Mouse (Mus musculus): ENCODE data around the gene Gm7271. TPM values are rescaled to one million over a fixed set of nuclear protein-coding genes. Genes with fewer than 3 reads are reported as not detected.

Gene Gm7271
- polyA plus RNA-seq (2014; fragmentation: Nextera tagmentation; extraction: Ambion mirVana): not detected in 2 replicates

DNA sequence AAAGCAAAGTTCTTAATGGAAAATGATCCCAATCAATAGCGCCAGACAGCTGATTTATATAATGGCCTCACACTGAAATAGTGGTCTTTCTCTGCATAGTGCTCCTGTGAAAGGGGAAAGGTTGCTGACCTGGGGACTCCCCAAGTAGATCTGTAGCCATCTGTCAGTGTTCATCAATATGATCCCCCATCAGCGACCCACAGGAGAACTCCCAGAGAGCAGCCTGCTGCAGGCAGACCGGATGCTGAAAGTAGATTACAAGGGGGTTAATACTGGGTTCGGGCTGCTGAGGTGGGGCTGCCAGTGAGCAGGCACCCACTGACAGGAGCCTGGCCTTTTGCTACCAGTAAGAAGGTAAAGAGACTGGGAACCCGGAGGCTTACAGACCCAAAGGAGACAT lies at the start of gene Gm7271:
Gm7271 (plus strand) TSS at position 230 of the 400 bp plus-strand sequence.
- 42% methylated on average over 5 of the region's 5 CpGs for WGBS
- H3K36me3 ChIP-seq (ENCODE audit: control insufficient read depth, insufficient read depth, low read length): no peaks in the 10 kb centered on the region
- no peaks in the 10 kb centered on the region for H3K9me3 ChIP-seq (ENCODE audit: control insufficient read depth, low read length)
- peaks cover 6% of the 10 kb centered on the region; the same call in 1 of the 2 replicates for H3K27me3 ChIP-seq (ENCODE audit: control insufficient read depth, insufficient read depth, low read length)
- no peak within 1 kb of the TSS for H3K4me3 ChIP-seq (ENCODE audit: control insufficient read depth in 1 of 2, insufficient read depth in 1 of 2, low read depth in 1 of 2, low read length in 2 of 2)
- no peak for ATAC-seq (ENCODE audit: insufficient number of reproducible peaks, insufficient read depth, low FRiP score, low read depth)
- H3K4me1 ChIP-seq (ENCODE audit: control insufficient read depth in 2 of 2, insufficient read depth in 2 of 2, low read length in 2 of 2): peaks cover 0 to 2% of the 10 kb centered on the region in 2 experiments; a peak in 1 of 4 replicates
- no peak within 1 kb of the TSS for H3K9ac ChIP-seq (ENCODE audit: low read length)
- no peak within 1 kb of the TSS for H3K4me2 ChIP-seq (ENCODE audit: low read length)
- H3K27ac ChIP-seq (replicated peaks in 1 of 2; ENCODE audit: control insufficient read depth in 1 of 2, insufficient read depth in 1 of 2, low read depth in 2 of 2, low read length in 2 of 2): no peak within 1 kb of the TSS

DNA sequence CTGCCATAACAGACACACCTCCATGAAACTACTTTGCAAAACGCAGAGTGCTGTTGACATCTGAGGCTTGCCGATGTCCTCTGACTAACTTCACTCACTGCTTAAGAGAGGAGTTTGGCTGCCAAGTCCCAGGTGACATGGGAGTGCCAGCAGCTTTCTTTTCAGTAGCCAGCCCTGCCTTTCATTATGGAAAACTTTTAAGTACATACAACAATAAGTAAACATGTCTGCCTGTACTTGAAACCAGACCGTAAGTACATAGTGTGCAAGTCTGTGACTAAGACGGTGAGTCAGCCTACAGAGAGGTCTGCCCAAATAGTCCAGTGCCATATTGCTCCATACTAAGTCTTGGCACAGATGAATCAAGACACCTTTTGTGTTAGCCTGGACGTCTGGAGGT lies 46.7 kb upstream of the Gm7271 start:
- no peaks in the 10 kb centered on the region for H3K27me3 ChIP-seq (ENCODE audit: control insufficient read depth, insufficient read depth, low read length)
- no peak overlapping the region for H3K4me2 ChIP-seq (ENCODE audit: low read length)
- no peaks in the 10 kb centered on the region for H3K4me1 ChIP-seq (ENCODE audit: control insufficient read depth in 2 of 2, insufficient read depth in 2 of 2, low read length in 2 of 2)
- H3K4me3 ChIP-seq (ENCODE audit: control insufficient read depth in 1 of 2, insufficient read depth in 1 of 2, low read depth in 1 of 2, low read length in 2 of 2): no peak overlapping the region
- H3K36me3 ChIP-seq (ENCODE audit: control insufficient read depth, insufficient read depth, low read length): no peaks in the 10 kb centered on the region
- no peak for ATAC-seq (ENCODE audit: insufficient number of reproducible peaks, insufficient read depth, low FRiP score, low read depth)
- no peak overlapping the region for H3K9ac ChIP-seq (ENCODE audit: low read length)
- WGBS: 71% methylated on average over 5 of the region's 5 CpGs
- H3K27ac ChIP-seq (replicated peaks in 1 of 2; ENCODE audit: control insufficient read depth in 1 of 2, insufficient read depth in 1 of 2, low read depth in 2 of 2, low read length in 2 of 2): no peak overlapping the region
- 0 out of 2 replicates have a peak, but pooled peaks cover 3% of the 10 kb centered on the region for H3K9me3 ChIP-seq (ENCODE audit: control insufficient read depth, low read length)

DNA sequence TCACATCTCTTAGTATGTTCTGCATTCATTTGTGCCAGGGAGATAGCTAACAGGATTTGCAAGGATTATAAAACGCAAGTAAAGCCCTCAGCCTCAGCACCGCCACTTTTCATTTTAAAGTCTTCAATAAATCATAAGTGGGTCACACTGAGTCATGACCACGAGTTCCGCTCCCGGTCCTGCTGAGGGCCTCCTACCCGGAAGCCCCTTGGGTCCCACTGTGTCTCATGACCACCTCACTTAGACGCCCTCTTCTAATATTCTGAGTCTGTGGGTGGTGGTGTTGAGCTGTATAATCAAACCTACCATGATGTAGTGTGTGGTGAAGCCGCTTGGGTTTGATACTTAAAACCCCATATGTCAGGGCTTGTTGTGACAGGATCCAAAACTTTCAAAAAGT lies 46.1 kb upstream of the Gm7271 start:
- Histone ChIP-seq H3K27me3 (ENCODE audit: control insufficient read depth, insufficient read depth, low read length) (no peaks in the 10 kb centered on the region), H3K4me2 (ENCODE audit: low read length) (no peak overlapping the region), H3K4me1 (ENCODE audit: control insufficient read depth in 2 of 2, insufficient read depth in 2 of 2, low read length in 2 of 2) (no peaks in the 10 kb centered on the region), H3K27ac (replicated peaks in 1 of 2; ENCODE audit: control insufficient read depth in 1 of 2, insufficient read depth in 1 of 2, low read depth in 2 of 2, low read length in 2 of 2) (no peak overlapping the region), H3K4me3 (ENCODE audit: control insufficient read depth in 1 of 2, insufficient read depth in 1 of 2, low read depth in 1 of 2, low read length in 2 of 2) (no peak overlapping the region), H3K9ac (ENCODE audit: low read length) (no peak overlapping the region), H3K9me3 (ENCODE audit: control insufficient read depth, low read length) (0 out of 2 replicates have a peak, but pooled peaks cover 3% of the 10 kb centered on the region), H3K36me3 (ENCODE audit: control insufficient read depth, insufficient read depth, low read length) (no peaks in the 10 kb centered on the region)
- no peak for ATAC-seq (ENCODE audit: insufficient number of reproducible peaks, insufficient read depth, low FRiP score, low read depth)
- WGBS: 88% methylated on average over 8 of the region's 8 CpGs

DNA sequence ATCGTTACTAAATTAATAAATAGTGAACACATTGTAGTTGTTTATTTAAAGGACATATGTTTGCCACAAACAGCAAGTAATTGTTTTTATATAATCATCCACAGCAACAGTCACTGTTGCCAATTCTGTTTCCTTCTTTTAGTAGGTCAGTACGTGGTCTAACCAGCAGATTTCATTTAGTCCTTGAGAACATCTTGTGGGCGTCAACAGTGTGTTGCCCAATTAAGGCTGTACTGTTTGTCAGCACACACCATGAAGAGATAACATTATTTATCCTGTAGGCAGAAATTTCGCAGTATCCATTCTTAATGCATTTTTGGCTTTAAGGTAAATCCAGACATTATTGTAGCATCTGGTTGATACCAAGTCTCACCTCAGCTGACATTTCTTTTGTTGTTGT lies 42.4 kb upstream of the Gm7271 start:
- Histone ChIP-seq H3K27ac (replicated peaks in 1 of 2; ENCODE audit: control insufficient read depth in 1 of 2, insufficient read depth in 1 of 2, low read depth in 2 of 2, low read length in 2 of 2) (no peak overlapping the region), H3K4me2 (ENCODE audit: low read length) (no peak overlapping the region), H3K36me3 (ENCODE audit: control insufficient read depth, insufficient read depth, low read length) (no peaks in the 10 kb centered on the region), H3K27me3 (ENCODE audit: control insufficient read depth, insufficient read depth, low read length) (no peaks in the 10 kb centered on the region), H3K9ac (ENCODE audit: low read length) (no peak overlapping the region), H3K4me1 (ENCODE audit: control insufficient read depth in 2 of 2, insufficient read depth in 2 of 2, low read length in 2 of 2) (no peaks in the 10 kb centered on the region), H3K9me3 (ENCODE audit: control insufficient read depth, low read length) (no peaks in the 10 kb centered on the region), H3K4me3 (ENCODE audit: control insufficient read depth in 1 of 2, insufficient read depth in 1 of 2, low read depth in 1 of 2, low read length in 2 of 2) (no peak overlapping the region)
- no peak for ATAC-seq (ENCODE audit: insufficient number of reproducible peaks, insufficient read depth, low FRiP score, low read depth)
- 59% methylated on average over 4 of the region's 4 CpGs for WGBS

DNA sequence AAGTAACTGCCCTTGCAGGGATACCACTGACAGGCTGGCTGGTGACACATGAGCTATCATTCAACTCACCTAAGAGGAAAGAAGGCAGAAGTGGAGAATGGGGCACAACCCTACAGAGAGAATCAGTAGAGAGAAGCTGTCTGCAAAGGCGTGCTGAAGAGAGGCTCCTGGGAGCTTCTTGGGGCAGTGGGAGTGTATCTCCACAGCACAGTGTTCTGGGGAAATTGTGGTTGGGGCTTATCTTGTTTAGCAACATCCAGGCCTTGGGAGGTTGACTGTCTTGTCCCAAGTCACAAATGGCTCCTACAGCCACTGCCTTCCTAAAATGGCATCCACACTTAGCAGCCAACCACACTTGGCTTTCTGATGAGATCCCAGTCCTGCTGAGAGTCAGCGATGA lies 8.9 kb upstream of the Gm7271 start:
- ATAC-seq (ENCODE audit: insufficient number of reproducible peaks, insufficient read depth, low FRiP score, low read depth): no peak
- H3K4me1 ChIP-seq (ENCODE audit: control insufficient read depth in 2 of 2, insufficient read depth in 2 of 2, low read length in 2 of 2): no peaks in the 10 kb centered on the region
- H3K27ac ChIP-seq (replicated peaks in 1 of 2; ENCODE audit: control insufficient read depth in 1 of 2, insufficient read depth in 1 of 2, low read depth in 2 of 2, low read length in 2 of 2): no peak overlapping the region
- no peaks in the 10 kb centered on the region for H3K27me3 ChIP-seq (ENCODE audit: control insufficient read depth, insufficient read depth, low read length)
- H3K9ac ChIP-seq (ENCODE audit: low read length): no peak overlapping the region
- WGBS: 70% methylated on average over 2 of the region's 2 CpGs
- no peaks in the 10 kb centered on the region for H3K9me3 ChIP-seq (ENCODE audit: control insufficient read depth, low read length)
- H3K4me2 ChIP-seq (ENCODE audit: low read length): no peak overlapping the region
- no peak overlapping the region for H3K4me3 ChIP-seq (ENCODE audit: control insufficient read depth in 1 of 2, insufficient read depth in 1 of 2, low read depth in 1 of 2, low read length in 2 of 2)
- H3K36me3 ChIP-seq (ENCODE audit: control insufficient read depth, insufficient read depth, low read length): no peaks in the 10 kb centered on the region

DNA sequence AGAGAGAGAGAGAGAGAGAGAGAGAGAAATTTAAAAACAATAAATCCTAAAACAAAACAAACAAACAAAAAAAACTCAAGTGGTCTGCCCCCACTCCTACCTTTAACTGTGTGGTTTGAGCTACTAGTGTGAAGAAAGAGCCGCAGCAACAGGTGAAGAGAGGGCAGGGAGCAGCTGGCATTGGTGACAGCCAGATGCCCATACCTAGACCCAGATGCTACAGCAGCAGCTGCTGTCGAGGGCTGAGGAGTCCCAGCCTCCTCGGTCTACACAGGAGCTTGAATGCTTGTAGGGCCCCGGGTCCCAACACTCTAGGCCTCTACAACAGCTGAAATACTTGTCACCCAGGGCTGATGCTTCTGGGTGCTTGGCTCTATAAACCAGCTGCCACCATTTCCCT lies 7.0 kb upstream of the Gm7271 start:
- no peaks in the 10 kb centered on the region for H3K9me3 ChIP-seq (ENCODE audit: control insufficient read depth, low read length)
- ATAC-seq (ENCODE audit: insufficient number of reproducible peaks, insufficient read depth, low FRiP score, low read depth): no peak
- H3K27ac ChIP-seq (replicated peaks in 1 of 2; ENCODE audit: control insufficient read depth in 1 of 2, insufficient read depth in 1 of 2, low read depth in 2 of 2, low read length in 2 of 2): no peak overlapping the region
- H3K4me1 ChIP-seq (ENCODE audit: control insufficient read depth in 2 of 2, insufficient read depth in 2 of 2, low read length in 2 of 2): no peaks in the 10 kb centered on the region
- no peaks in the 10 kb centered on the region for H3K36me3 ChIP-seq (ENCODE audit: control insufficient read depth, insufficient read depth, low read length)
- H3K4me3 ChIP-seq (ENCODE audit: control insufficient read depth in 1 of 2, insufficient read depth in 1 of 2, low read depth in 1 of 2, low read length in 2 of 2): no peak overlapping the region
- H3K4me2 ChIP-seq (ENCODE audit: low read length): no peak overlapping the region
- H3K27me3 ChIP-seq (ENCODE audit: control insufficient read depth, insufficient read depth, low read length): no peaks in the 10 kb centered on the region; the same call in 1 of the 2 replicates
- 73% methylated on average over 4 of the region's 4 CpGs for WGBS
- no peak overlapping the region for H3K9ac ChIP-seq (ENCODE audit: low read length)

DNA sequence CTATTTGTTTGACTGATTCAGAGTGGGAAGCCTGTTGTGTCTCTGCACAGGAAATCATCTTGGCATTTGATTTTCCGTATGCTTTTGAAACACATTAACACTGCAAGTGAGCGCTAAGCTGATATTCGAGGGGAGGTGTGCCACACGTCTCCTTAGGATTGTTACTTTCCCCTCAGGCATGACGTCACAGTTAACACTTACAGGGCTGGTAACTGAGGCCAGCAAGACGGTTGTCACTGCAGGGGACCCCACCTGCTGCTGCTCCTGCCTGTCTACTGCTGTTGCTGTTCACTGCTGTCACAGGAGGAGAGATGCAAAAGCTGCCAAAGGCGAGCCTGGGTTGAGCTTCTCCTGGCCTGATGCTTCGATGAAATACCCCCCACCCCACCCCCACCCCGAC lies 6.1 kb upstream of the Gm7271 start:
- WGBS: 31% methylated on average over 9 of the region's 9 CpGs
- Histone ChIP-seq H3K36me3 (ENCODE audit: control insufficient read depth, insufficient read depth, low read length) (no peaks in the 10 kb centered on the region), H3K4me1 (ENCODE audit: control insufficient read depth in 2 of 2, insufficient read depth in 2 of 2, low read length in 2 of 2) (no peaks in the 10 kb centered on the region), H3K27ac (replicated peaks in 1 of 2; ENCODE audit: control insufficient read depth in 1 of 2, insufficient read depth in 1 of 2, low read depth in 2 of 2, low read length in 2 of 2) (no peak overlapping the region), H3K27me3 (ENCODE audit: control insufficient read depth, insufficient read depth, low read length) (no peaks in the 10 kb centered on the region; the same call in 1 of the 2 replicates), H3K4me3 (ENCODE audit: control insufficient read depth in 1 of 2, insufficient read depth in 1 of 2, low read depth in 1 of 2, low read length in 2 of 2) (no peak overlapping the region), H3K9me3 (ENCODE audit: control insufficient read depth, low read length) (no peaks in the 10 kb centered on the region), H3K4me2 (ENCODE audit: low read length) (no peak overlapping the region), H3K9ac (ENCODE audit: low read length) (no peak overlapping the region)
- ATAC-seq (ENCODE audit: insufficient number of reproducible peaks, insufficient read depth, low FRiP score, low read depth): no peak

DNA sequence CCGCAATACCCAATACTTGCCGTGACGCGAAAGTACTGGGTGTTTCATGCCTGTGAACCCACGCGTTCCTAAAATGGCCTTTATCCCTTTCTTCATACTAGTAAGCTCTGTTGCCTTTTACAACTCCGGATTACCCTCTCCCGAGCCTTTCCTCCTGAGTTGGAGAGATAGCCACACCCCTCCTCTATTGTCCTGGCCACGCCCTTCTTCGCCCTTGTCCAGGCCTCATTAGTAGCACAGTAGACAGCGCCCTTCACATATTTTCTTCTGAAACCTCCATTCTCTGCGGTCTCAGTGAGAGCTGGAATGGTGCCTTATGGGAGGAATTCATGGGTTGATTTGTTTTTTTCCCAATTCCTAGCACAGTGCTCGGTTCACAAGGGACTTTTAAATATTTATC lies 11.3 kb downstream of the Gm7271 start:
- Histone ChIP-seq H3K4me2 (ENCODE audit: low read length) (no peak overlapping the region), H3K4me1 (ENCODE audit: control insufficient read depth in 2 of 2, insufficient read depth in 2 of 2, low read length in 2 of 2) (no peaks in the 10 kb centered on the region), H3K27me3 (ENCODE audit: control insufficient read depth, insufficient read depth, low read length) (no peaks in the 10 kb centered on the region), H3K9me3 (ENCODE audit: control insufficient read depth, low read length) (no peaks in the 10 kb centered on the region), H3K36me3 (ENCODE audit: control insufficient read depth, insufficient read depth, low read length) (no peaks in the 10 kb centered on the region), H3K27ac (replicated peaks in 1 of 2; ENCODE audit: control insufficient read depth in 1 of 2, insufficient read depth in 1 of 2, low read depth in 2 of 2, low read length in 2 of 2) (no peak overlapping the region), H3K4me3 (ENCODE audit: control insufficient read depth in 1 of 2, insufficient read depth in 1 of 2, low read depth in 1 of 2, low read length in 2 of 2) (no peak overlapping the region), H3K9ac (ENCODE audit: low read length) (no peak overlapping the region)
- ATAC-seq (ENCODE audit: insufficient number of reproducible peaks, insufficient read depth, low FRiP score, low read depth): no peak
- WGBS: 80% methylated on average over 13 of the region's 13 CpGs

All from heart, embryonic 14.5 days (tissue).